Mouse (Mus musculus): Measurements from ENCODE around the gene Cadm1.

Cadm1 gene

GRCm38 (mm10) chr9:47882372-47882771, 352.4 kb downstream of the Cadm1 start:
- DNase-seq = no peak

- DNase-seq = no peak
Measured at GRCm38 (mm10) chr9:47891721-47892120, 361.7 kb downstream of the Cadm1 start.

- DNase-seq = no peak
Measured at GRCm38 (mm10) chr9:47892995-47893394, 363.0 kb downstream of the Cadm1 start.

GRCm38 (mm10) chr9:47894096-47894495, 364.1 kb downstream of the Cadm1 start:
- no peak for DNase-seq

- DNase-seq = no peak
Measured at GRCm38 (mm10) chr9:47894661-47895060, 364.7 kb downstream of the Cadm1 start.

- DNase-seq = no peak
Measured at GRCm38 (mm10) chr9:47895121-47895520, 365.1 kb downstream of the Cadm1 start.

- DNase-seq = no peak
Measured at GRCm38 (mm10) chr9:47900734-47901133, 370.8 kb downstream of the Cadm1 start.

GRCm38 (mm10) chr9:47903661-47904060, 373.7 kb downstream of the Cadm1 start:
- peak; percentile 23 for DNase-seq

GRCm38 (mm10) chr9:47904339-47904922, 374.5 kb downstream of the Cadm1 start:
- no peak for DNase-seq

- DNase-seq = no peak
Measured at GRCm38 (mm10) chr9:47906521-47906920, 376.5 kb downstream of the Cadm1 start.
